Mouse (Mus musculus): ENCODE measurements at regions not wholly inside any gene's neighbourhood (a gene's known extent, or its start where the extent isn't known, plus 50 kb on each side); places are given as distances from the start of the nearest gene placed in this dataset.

DNA sequence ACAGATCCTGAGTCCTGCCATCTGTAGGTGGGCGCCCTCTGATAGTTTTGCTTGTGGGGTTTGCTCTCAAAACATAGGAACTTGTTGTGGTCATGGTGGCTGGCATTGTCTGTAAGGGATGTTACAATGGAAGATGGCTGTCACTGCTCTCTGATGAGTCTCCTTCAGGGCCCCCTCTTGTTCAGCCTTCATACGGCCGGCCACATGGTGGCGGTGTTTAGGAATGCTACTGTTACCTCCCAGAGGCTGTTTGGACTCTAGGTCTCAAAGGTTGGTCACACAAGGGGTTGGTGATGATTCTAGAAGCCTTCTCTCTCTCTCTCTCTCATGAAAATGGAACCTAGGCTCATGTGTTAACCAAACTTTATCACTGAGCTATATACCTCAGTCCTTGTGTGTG is 137.0 kb downstream of the Nufip1 start:
- DNase-seq = peak in 1 of 2 experiments; percentile 40

GRCm38 (mm10) chr14:76253850-76254249 is 143.2 kb downstream of the Nufip1 start:
- DNase-seq = no peak

DNA sequence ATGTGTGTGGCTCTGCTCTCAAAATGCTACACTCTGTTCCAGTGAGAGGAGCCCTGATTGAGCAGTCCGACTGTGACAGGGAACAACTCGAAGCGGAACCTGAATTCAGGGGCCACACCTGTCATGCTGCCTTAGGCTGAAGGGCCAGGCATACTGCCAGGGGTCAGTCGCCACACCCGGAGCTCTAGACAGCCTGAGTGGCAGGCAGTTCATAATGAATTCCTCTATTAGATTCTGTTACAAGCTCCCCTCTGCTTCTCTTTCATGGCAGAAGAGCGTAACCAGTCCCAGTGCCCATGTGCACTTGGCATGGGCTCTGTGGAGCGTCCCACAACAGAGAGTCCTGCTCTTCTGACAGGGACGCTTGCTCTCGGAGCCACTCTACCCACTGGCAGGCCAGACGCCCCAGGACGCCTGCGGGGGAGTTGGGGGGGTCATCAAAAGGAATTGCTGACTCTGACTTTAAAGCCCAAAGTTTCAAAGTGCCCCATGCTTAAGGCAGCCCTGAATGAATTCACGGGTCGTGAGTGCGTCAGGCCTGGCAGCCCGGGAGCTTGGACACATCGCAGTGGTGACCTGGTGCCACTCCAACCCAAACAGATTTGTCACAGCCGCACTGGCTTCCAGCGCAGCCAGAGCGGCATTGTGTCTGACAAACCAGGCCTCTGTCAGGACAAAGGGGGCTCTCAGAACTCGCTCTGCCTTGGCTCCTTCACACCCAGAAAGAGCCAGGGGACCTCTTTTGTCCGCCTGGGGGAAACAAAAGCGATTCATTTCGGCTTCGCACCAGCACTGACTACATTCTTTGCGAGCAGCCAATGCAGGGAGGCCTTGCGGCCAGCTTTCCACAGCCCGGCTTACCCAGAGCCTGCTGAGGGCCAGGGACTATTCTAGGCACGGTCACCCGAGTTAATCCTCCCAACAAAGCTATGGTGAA is 144.1 kb downstream of the Nufip1 start:
- peak; percentile 72 to 77 for DNase-seq

DNA sequence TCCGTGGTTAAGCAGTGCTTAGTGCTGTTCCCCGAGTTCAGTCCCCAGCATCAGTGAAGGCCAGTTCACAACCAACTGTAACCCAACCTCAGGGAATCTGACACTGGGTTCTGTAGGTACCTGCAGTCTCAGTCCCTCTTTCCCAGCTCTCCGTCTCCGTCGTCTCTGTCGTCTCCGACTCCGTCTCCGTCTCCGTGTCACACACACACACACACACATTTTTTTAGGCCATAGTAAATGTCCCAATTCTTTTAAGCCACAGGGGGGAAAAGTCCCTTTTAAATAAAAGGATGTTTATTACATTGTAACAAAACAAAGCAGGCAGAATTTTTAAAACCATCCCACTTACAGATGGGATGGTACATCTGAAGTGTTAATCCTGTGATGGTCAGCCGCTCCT is 145.3 kb downstream of the Nufip1 start:
- no peak for DNase-seq

DNA sequence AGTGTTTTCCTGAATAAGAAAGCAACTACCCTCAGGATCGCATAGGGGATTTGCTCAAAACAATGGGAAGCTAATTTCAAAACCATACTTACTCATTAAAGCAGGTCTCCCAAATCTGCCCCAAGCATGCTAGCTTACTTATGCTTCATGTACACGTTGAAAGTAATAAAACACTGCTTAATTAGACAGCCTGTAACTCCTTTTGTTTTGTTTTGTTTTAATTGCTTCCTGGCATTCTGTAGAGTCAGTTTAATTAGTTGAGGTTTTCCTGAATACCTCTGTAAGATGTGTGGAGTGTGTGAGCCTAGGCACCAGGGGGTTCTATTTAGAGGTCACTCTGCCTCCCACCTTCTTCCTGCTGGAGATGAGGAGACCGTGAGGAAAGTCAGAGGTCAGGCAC is 147.9 kb downstream of the Nufip1 start:
- DNase-seq = no peak

GRCm38 (mm10) chr14:76260628-76261293 is 150.1 kb downstream of the Nufip1 start:
- DNase-seq = no peak

- DNase-seq = no peak
Observed at GRCm38 (mm10) chr14:76263682-76264081, 151.1 kb upstream of the Tsc22d1 start.

GRCm38 (mm10) chr14:76265819-76266218 is 148.9 kb upstream of the Tsc22d1 start:
- no peak for DNase-seq

GRCm38 (mm10) chr14:76266249-76266648 is 148.5 kb upstream of the Tsc22d1 start:
- DNase-seq = no peak

- no peak for DNase-seq
Observed at GRCm38 (mm10) chr14:76267091-76267490, 147.7 kb upstream of the Tsc22d1 start.

- no peak for DNase-seq
Observed at GRCm38 (mm10) chr14:76271190-76271589, 143.6 kb upstream of the Tsc22d1 start.

- DNase-seq = no peak
Observed at GRCm38 (mm10) chr14:76272840-76273239, 141.9 kb upstream of the Tsc22d1 start.

- DNase-seq = no peak
Observed at GRCm38 (mm10) chr14:76276655-76277054, 138.1 kb upstream of the Tsc22d1 start.

GRCm38 (mm10) chr14:76278751-76279450 is 135.9 kb upstream of the Tsc22d1 start:
- no peak for DNase-seq

- no peak for DNase-seq
Observed at GRCm38 (mm10) chr14:76279561-76279960, 135.2 kb upstream of the Tsc22d1 start.

- no peak for DNase-seq
Observed at GRCm38 (mm10) chr14:76281867-76282266, 132.9 kb upstream of the Tsc22d1 start.

GRCm38 (mm10) chr14:76287768-76288167 is 127.0 kb upstream of the Tsc22d1 start:
- no peak for DNase-seq

DNA sequence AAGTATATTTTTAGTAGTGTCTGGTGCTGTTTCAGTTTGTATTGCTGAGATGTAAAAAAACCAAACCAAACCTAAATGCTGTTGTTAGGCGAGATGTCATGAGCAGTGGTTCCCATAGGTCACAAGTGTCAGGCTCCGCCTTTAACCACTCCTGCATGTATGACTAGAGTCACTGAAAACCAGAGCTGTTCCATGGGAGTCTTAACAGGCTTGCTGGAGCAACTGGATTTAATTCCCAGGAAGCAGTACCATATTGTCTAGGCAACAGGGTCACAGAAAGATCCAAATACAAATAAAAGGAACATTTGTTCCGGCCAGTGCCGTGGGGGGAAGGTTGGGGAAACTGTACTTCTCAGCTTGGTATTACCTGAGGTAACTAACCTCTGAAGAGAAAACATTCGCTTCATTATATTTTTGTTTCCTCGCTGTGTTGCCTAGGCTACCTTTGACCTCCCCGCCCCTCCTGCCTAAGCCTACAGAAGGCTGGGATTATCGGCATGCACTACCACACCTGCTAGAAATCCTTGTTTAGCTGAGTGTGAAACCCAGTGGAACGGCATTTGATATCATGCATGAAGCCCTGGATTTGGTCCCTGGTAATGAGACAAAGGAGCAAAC is 124.3 kb upstream of the Tsc22d1 start:
- no peak for DNase-seq

DNA sequence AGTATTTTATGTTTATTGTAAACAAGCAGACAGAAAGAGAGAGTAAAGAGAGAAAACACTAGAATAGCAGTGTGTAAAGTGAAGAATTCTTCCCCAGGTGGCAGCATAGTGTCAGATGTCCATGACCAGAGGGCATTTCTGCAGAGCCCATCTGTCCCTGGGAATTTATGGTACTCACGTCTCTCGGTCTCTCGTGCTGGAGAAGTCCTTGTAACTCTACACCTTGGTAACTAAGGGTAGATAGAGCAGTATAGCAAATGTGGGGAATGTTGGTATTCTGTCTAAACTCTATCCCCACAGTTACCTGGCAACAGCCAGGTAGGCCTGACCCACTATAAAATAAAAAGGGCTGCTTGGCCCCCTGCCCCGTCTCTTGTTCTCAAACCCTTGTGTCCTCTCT is 122.5 kb upstream of the Tsc22d1 start:
- DNase-seq = no peak

- no peak for DNase-seq
Observed at GRCm38 (mm10) chr14:76295411-76296169, 119.2 kb upstream of the Tsc22d1 start.

- DNase-seq = no peak
Observed at GRCm38 (mm10) chr14:76297864-76298263, 116.9 kb upstream of the Tsc22d1 start.

- DNase-seq = no peak
Observed at GRCm38 (mm10) chr14:76302322-76302991, 112.3 kb upstream of the Tsc22d1 start.

Data from cerebellum, postnatal 14 days (tissue).